Mouse (Mus musculus) forebrain, embryonic 15.5 days (tissue): ENCODE results near the gene Tdrd12. TPM values are rescaled to one million over a fixed set of nuclear protein-coding genes. Genes with fewer than 3 reads are reported as not detected.

Experiments
- ATAC-seq: fragments of 200-750 bp; cut with Nextera tagmentation; replicated peaks from 2 replicates; pipeline ENCODE4 v1.8.0; 2017; ENCODE audit warnings: mild to moderate bottlenecking, moderate TSS enrichment, moderate library complexity
- H3K27ac ChIP-seq: fragments of 300-500 bp; sonication (generic); replicated peaks from 2 replicates; pipeline ENCODE4 v1.5.1; 2015; ENCODE audit warnings: mild to moderate bottlenecking, inconsistent platforms
- H3K27me3 ChIP-seq: fragments of 300-500 bp; sonication (generic); 2 replicates; pipeline ENCODE4 v1.6.1; 2015; ENCODE audit warnings: inconsistent platforms
- H3K36me3 ChIP-seq: fragments of 300-500 bp; sonication (generic); 2 replicates; pipeline ENCODE4 v1.6.1; 2015; ENCODE audit warnings: mild to moderate bottlenecking, inconsistent platforms
- H3K4me1 ChIP-seq: fragments of 300-500 bp; sonication (generic); 2 replicates; pipeline ENCODE4 v1.6.1; 2015; ENCODE audit warnings: inconsistent platforms
- H3K4me2 ChIP-seq: fragments of 300-500 bp; sonication (generic); replicated peaks from 2 replicates; pipeline ENCODE4 v1.6.1; 2015; ENCODE audit warnings: mild to moderate bottlenecking, inconsistent platforms
- H3K4me3 ChIP-seq: fragments of 300-500 bp; sonication (generic); 2 replicates; pipeline ENCODE4 v1.5.1; 2015; ENCODE audit warnings: mild to moderate bottlenecking, inconsistent platforms
- H3K9ac ChIP-seq: fragments of 300-500 bp; sonication (generic); replicated peaks from 2 replicates; pipeline ENCODE4 v1.6.1; 2015; ENCODE audit warnings: mild to moderate bottlenecking, inconsistent platforms
- H3K9me3 ChIP-seq: fragments of 300-500 bp; sonication (generic); 2 replicates; pipeline ENCODE4 v1.6.1; 2016; ENCODE audit warnings: inconsistent platforms
- WGBS: fragments of 180-500 bp; shearing (Covaris S2); methylation state at CpG from one replicate; pipeline ENCODE4 v1.1.7; 2015; ENCODE audit warnings: mixed read lengths; 5-methylcytosine and 5-hydroxymethylcytosine counted together
- polyA plus RNA-seq: library from polyadenylated mRNA; unstranded; fragments of >200 nt; fragmentation: Nextera tagmentation; extraction: Ambion mirVana; gene quantifications from 2 replicates; pipeline ENCODE4 v1.2.1, GENCODE M21; 2015

Gene Tdrd12
- polyA plus RNA-seq, 1 experiment from 2014 or later, result 0.51 TPM

GRCm38 (mm10) chr7:35476457-35476856, 61.1 kb downstream of the Tdrd12 start:
- no peak overlapping the region for H3K4me3 ChIP-seq
- H3K4me1 ChIP-seq, result no peaks in the 10 kb centered on the region
- no peaks in the 10 kb centered on the region for H3K9me3 ChIP-seq
- 89% methylated on average over 2 of the region's 2 CpGs for whole genome bisulfite sequencing
- no peaks in the 10 kb centered on the region for H3K27me3 ChIP-seq
- no peak overlapping the region for H3K27ac ChIP-seq
- no peak overlapping the region for H3K4me2 ChIP-seq
- no peak overlapping the region for H3K9ac ChIP-seq
- no peaks in the 10 kb centered on the region for H3K36me3 ChIP-seq
- no peak for ATAC-seq

- H3K4me2 ChIP-seq, result no peak overlapping the region
- 48% methylated on average over 4 of the region's 4 CpGs for WGBS
- H3K27ac ChIP-seq, result no peak overlapping the region
- H3K9ac ChIP-seq, result no peak overlapping the region
- no peaks in the 10 kb centered on the region for H3K4me1 ChIP-seq
- H3K9me3 ChIP-seq, result no peaks in the 10 kb centered on the region
- ATAC-seq, result no peak
- no peaks in the 10 kb centered on the region for H3K27me3 ChIP-seq
- no peak overlapping the region for H3K4me3 ChIP-seq
- H3K36me3 ChIP-seq, result no peaks in the 10 kb centered on the region
Observed at GRCm38 (mm10) chr7:35470794-35471193, 66.8 kb downstream of the Tdrd12 start.

GRCm38 (mm10) chr7:35467856-35468255, 69.7 kb downstream of the Tdrd12 start:
- Histone ChIP-seq H3K27me3 (no peaks in the 10 kb centered on the region), H3K9me3 (no peaks in the 10 kb centered on the region), H3K27ac (no peak overlapping the region), H3K4me1 (no peaks in the 10 kb centered on the region), H3K4me3 (no peak overlapping the region), H3K4me2 (no peak overlapping the region), H3K36me3 (no peaks in the 10 kb centered on the region), H3K9ac (no peak overlapping the region)
- no peak for ATAC-seq
- WGBS, result 74% methylated on average over 2 of the region's 2 CpGs

- H3K36me3 ChIP-seq, result no peaks in the 10 kb centered on the region
- no peaks in the 10 kb centered on the region for H3K9me3 ChIP-seq
- 97% methylated on average over 5 of the region's 5 CpGs for WGBS
- no peak overlapping the region for H3K4me2 ChIP-seq
- H3K4me1 ChIP-seq, result no peaks in the 10 kb centered on the region
- H3K4me3 ChIP-seq, result no peak overlapping the region
- no peaks in the 10 kb centered on the region for H3K27me3 ChIP-seq
- H3K27ac ChIP-seq, result no peak overlapping the region
- ATAC-seq, result no peak
- no peak overlapping the region for H3K9ac ChIP-seq
Observed at GRCm38 (mm10) chr7:35465027-35465426, 72.5 kb downstream of the Tdrd12 start.

- WGBS, result 83% methylated on average over 4 of the region's 4 CpGs
- H3K4me2 ChIP-seq, result no peak overlapping the region
- no peak for ATAC-seq
Observed at GRCm38 (mm10) chr7:35460971-35461370, 76.6 kb downstream of the Tdrd12 start.

GRCm38 (mm10) chr7:35456091-35456814, 81.3 kb downstream of the Tdrd12 start:
- Histone ChIP-seq H3K27me3 (no peaks in the 10 kb centered on the region), H3K4me2 (no peak overlapping the region)
- ATAC-seq, result no peak

More at GRCm38 (mm10) chr7:35460971-35461370, 76.6 kb downstream of the Tdrd12 start:
- Histone ChIP-seq H3K9ac (no peak overlapping the region), H3K36me3 (no peaks in the 10 kb centered on the region), H3K27me3 (no peaks in the 10 kb centered on the region), H3K27ac (no peak overlapping the region), H3K4me3 (no peak overlapping the region), H3K4me1 (no peaks in the 10 kb centered on the region), H3K9me3 (no peaks in the 10 kb centered on the region)

GRCm38 (mm10) chr7:35448867-35449266, 88.7 kb downstream of the Tdrd12 start:
- H3K4me3 ChIP-seq, result no peak overlapping the region
- no peak for ATAC-seq
- no peak overlapping the region for H3K9ac ChIP-seq

More at GRCm38 (mm10) chr7:35456091-35456814, 81.3 kb downstream of the Tdrd12 start:
- H3K9ac ChIP-seq, result no peak overlapping the region
- H3K4me3 ChIP-seq, result no peak overlapping the region
- no peak overlapping the region for H3K27ac ChIP-seq
- WGBS, result 78% methylated on average over 4 of the region's 4 CpGs
- H3K36me3 ChIP-seq, result no peaks in the 10 kb centered on the region
- H3K9me3 ChIP-seq, result no peaks in the 10 kb centered on the region
- no peaks in the 10 kb centered on the region for H3K4me1 ChIP-seq

GRCm38 (mm10) chr7:35447996-35448846, 89.3 kb downstream of the Tdrd12 start, which contains the start of gene Slc7a9:
TSS of gene Slc7a9 (plus strand) at chr7:35448796.
- no peaks in the 10 kb centered on the region for H3K9me3 ChIP-seq
- no peaks in the 10 kb centered on the region for H3K4me1 ChIP-seq
- H3K27ac ChIP-seq, result no peak within 1 kb of the TSS
- WGBS, result 29% methylated on average over 15 of the region's 15 CpGs
- ATAC-seq, result no peak
- no peak within 1 kb of the TSS for H3K4me2 ChIP-seq
- H3K4me3 ChIP-seq, result no peak within 1 kb of the TSS
- no peaks in the 10 kb centered on the region for H3K36me3 ChIP-seq
- no peak within 1 kb of the TSS for H3K9ac ChIP-seq
- no peaks in the 10 kb centered on the region for H3K27me3 ChIP-seq

More at GRCm38 (mm10) chr7:35448867-35449266, 88.7 kb downstream of the Tdrd12 start:
- no peaks in the 10 kb centered on the region for H3K27me3 ChIP-seq
- H3K36me3 ChIP-seq, result no peaks in the 10 kb centered on the region
- no peaks in the 10 kb centered on the region for H3K4me1 ChIP-seq
- 85% methylated on average over 7 of the region's 7 CpGs for whole genome bisulfite sequencing
- H3K4me2 ChIP-seq, result no peak overlapping the region
- H3K27ac ChIP-seq, result no peak overlapping the region
- H3K9me3 ChIP-seq, result no peaks in the 10 kb centered on the region

- ATAC-seq, result no peak
- Histone ChIP-seq H3K27ac (no peak overlapping the region), H3K36me3 (no peaks in the 10 kb centered on the region), H3K9ac (no peak overlapping the region), H3K4me3 (no peak overlapping the region), H3K9me3 (no peaks in the 10 kb centered on the region), H3K4me1 (no peaks in the 10 kb centered on the region), H3K27me3 (no peaks in the 10 kb centered on the region), H3K4me2 (no peak overlapping the region)
- 50% methylated on average over 4 of the region's 4 CpGs for WGBS
Observed at GRCm38 (mm10) chr7:35447501-35447900, 90.0 kb downstream of the Tdrd12 start.

- Histone ChIP-seq H3K4me3 (no peak overlapping the region), H3K9me3 (no peaks in the 10 kb centered on the region), H3K27ac (no peak overlapping the region), H3K4me1 (no peaks in the 10 kb centered on the region), H3K36me3 (peaks cover 61% of the 10 kb centered on the region), H3K9ac (no peak overlapping the region), H3K27me3 (no peaks in the 10 kb centered on the region), H3K4me2 (no peak overlapping the region)
- ATAC-seq, result no peak
- WGBS, result 80% methylated on average over 9 of the region's 9 CpGs
Observed at GRCm38 (mm10) chr7:35435266-35435665, 102.3 kb downstream of the Tdrd12 start.

- no peaks in the 10 kb centered on the region for H3K27me3 ChIP-seq
- H3K4me3 ChIP-seq, result no peak overlapping the region
- no peaks in the 10 kb centered on the region for H3K9me3 ChIP-seq
- no peak overlapping the region for H3K27ac ChIP-seq
- ATAC-seq, result no peak
- H3K36me3 ChIP-seq, result peaks cover 46% of the 10 kb centered on the region
- H3K4me1 ChIP-seq, result no peaks in the 10 kb centered on the region
- no peak overlapping the region for H3K9ac ChIP-seq
- H3K4me2 ChIP-seq, result no peak overlapping the region
- whole genome bisulfite sequencing, result 94% methylated on average over 10 of the region's 10 CpGs
Observed at GRCm38 (mm10) chr7:35428146-35428545, 109.4 kb downstream of the Tdrd12 start.

GRCm38 (mm10) chr7:35423071-35423470, 114.5 kb downstream of the Tdrd12 start:
- ATAC-seq, result no peak
- 94% methylated on average over 10 of the region's 10 CpGs for WGBS
- H3K4me1 ChIP-seq, result no peaks in the 10 kb centered on the region
- H3K9ac ChIP-seq, result no peak overlapping the region
- H3K27ac ChIP-seq, result no peak overlapping the region
- H3K9me3 ChIP-seq, result no peaks in the 10 kb centered on the region
- no peak overlapping the region for H3K4me2 ChIP-seq
- peaks cover 68% of the 10 kb centered on the region for H3K36me3 ChIP-seq
- no peaks in the 10 kb centered on the region for H3K27me3 ChIP-seq
- no peak overlapping the region for H3K4me3 ChIP-seq
